Mouse (Mus musculus): ENCODE results near the gene Dusp22.

DNA sequence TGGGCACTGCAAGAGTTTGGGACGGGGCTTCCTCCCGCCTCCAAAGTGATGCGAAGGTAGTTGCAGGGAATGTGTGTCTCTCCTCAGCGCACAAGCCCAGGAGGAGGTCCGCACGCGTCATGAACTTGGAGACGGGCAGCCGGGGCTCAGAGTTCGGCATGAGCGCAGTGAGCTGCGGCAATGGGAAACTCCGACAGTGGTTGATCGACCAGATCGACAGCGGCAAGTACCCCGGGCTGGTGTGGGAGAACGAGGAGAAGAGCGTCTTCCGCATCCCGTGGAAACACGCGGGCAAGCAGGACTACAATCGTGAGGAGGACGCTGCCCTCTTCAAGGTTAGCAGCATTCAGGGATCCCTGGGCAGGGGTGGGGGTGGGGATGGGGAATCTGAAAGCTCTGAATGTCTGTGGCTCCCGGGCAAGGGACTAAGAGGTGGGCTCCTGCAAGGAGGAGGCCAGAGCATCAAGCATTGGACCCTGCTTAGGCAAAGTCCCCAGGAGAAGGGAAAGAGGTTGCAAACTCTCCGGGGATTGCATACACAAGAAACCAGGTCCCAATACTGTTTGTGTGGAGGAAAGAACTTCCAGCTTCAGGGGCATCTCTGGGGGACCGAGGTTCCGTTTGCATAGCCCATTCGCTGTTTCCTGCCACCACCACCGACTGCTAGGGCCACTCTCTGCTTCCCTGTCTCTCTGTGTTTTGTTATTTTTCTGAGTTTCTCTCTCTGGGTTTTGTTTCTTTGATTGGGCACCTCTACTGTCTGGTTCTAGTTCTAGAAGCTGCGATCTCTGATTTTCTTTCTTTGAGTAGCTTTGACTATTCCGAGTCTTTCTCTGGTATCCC is 90.9 kb downstream of the Dusp22 start:
- TF ChIP-seq POLR2A (IDR thresholded peaks at IDR 0.05; ENCODE audit: insufficient read depth, low read depth, low read length) (no peak), CTCF (IDR thresholded peaks at IDR 0.05) (no peak), EP300 (IDR thresholded peaks at IDR 0.05; ENCODE audit: insufficient read depth, low read depth, low read length) (no peak)
